Mouse (Mus musculus): ENCODE results near the gene Cybrd1. TPM values are rescaled to one million over a fixed set of nuclear protein-coding genes. Genes with fewer than 3 reads are reported as not detected.

The Cybrd1 gene
- polyA plus RNA-seq, 1 experiment from 2014 or later, result 13.0 TPM

- Histone ChIP-seq H3K4me2 (replicated peaks; ENCODE audit: low read depth) (no peak overlapping the region), H3K4me3 (ENCODE audit: low read depth, low read length) (no peak overlapping the region), H3K36me3 (ENCODE audit: control insufficient read depth, insufficient read depth, low read length) (no peaks in the 10 kb centered on the region), H3K4me1 (replicated peaks; ENCODE audit: control insufficient read depth, insufficient read depth) (no peaks in the 10 kb centered on the region), H3K9me3 (ENCODE audit: control insufficient read depth, low read length) (no peaks in the 10 kb centered on the region), H3K27me3 (ENCODE audit: control insufficient read depth, insufficient read depth, low read length) (no peaks in the 10 kb centered on the region), H3K27ac (replicated peaks) (no peak overlapping the region), H3K9ac (ENCODE audit: low read length) (no peak overlapping the region)
- DNase-seq (ENCODE audit: low spot score) (no peak), ATAC-seq (ENCODE audit: low FRiP score, low TSS enrichment) (no peak)
- 50% methylated on average over 17 of the region's 17 CpGs for WGBS
- TF ChIP-seq EP300 (optimal IDR thresholded peaks at IDR 0.05) (no peak), CTCF (IDR thresholded peaks at IDR 0.05; ENCODE audit: low read depth) (no peak)
These were observed 74.6 kb downstream of the Cybrd1 start for GRCm38 (mm10) chr2:71192195-71192807.

Other genes with a start within 250 kb of the Cybrd1 start
- gene Dcaf17, start 62.6 kb upstream of the Cybrd1 start, polyA plus RNA-seq (2015; fragmentation: Nextera tagmentation; extraction: Ambion mirVana), result 26.6 and 28.7 TPM in 2 replicates
- 7.7 and 9.2 TPM in 2 replicates for gene Mettl8, start 62.3 kb upstream of the Cybrd1 start, polyA plus RNA-seq (2015; fragmentation: Nextera tagmentation; extraction: Ambion mirVana)
- 55.5 and 59.2 TPM in 2 replicates for gene Dync1i2, start 93.8 kb downstream of the Cybrd1 start, polyA plus RNA-seq (2015; fragmentation: Nextera tagmentation; extraction: Ambion mirVana)
- 28.0 and 31.2 TPM in 2 replicates for gene Slc25a12, start 249.8 kb downstream of the Cybrd1 start, polyA plus RNA-seq (2015; fragmentation: Nextera tagmentation; extraction: Ambion mirVana)

All from stomach, postnatal 0 days (tissue).